Mouse (Mus musculus) megakaryocyte, embryonic 14.5 days (primary cell): ENCODE measurements around the gene Tnfsf11.

Experiments
- FLI1 ChIP-seq: IDR thresholded peaks from 2 replicates; pipeline ENCODE4 v1.6.1; 2012; ENCODE audit warnings: low read length, inconsistent platforms, mixed read lengths
- GATA1 ChIP-seq: IDR thresholded peaks from 3 replicates; pipeline ENCODE4 v1.6.1; 2012; ENCODE audit warnings: mixed read lengths, low read length, inconsistent platforms, borderline replicate concordance

GRCm38 (mm10) chr14:78343007-78343406, 35.2 kb upstream of the Tnfsf11 start:
- TF ChIP-seq GATA1 (no peak), FLI1 (no peak)
